Comparison of ENCODE assay signal across 15 mouse cellular contexts in the genomic region with DNA sequence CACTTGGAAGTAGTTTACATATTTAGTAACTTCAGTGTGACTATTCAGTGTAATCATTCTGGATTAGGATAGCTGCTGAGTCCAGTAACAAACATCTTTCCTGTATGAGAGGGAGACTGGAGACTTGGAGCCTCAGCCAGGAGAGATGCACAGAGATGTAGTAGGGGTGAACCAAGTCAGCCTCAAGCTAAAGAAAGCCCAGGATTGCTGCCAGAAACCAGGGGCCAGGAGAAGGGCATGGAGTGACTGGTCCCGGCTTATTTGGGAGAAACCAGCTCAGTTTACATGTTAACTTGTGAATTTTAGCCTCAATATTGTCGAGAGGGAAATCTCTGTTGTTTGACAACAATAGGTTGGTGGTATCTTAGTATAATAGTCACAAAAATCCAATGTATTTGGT.
DNase-seq lines count a peak whose midpoint lies in the region; TF ChIP-seq lines count a peak whose summit lies in the region.
"Had no signal": no experiment of that assay in that cellular context is flagged by ENCODE, and none has a peak within 500 bp of the region (broad histone marks: within the 10 kb centered on the region; RNA-seq: fewer than 3 reads in every experiment).

No protein-coding gene starts in this region.

- peaks cover 42% of the 10 kb centered on the region for H3K4me1 ChIP-seq in bone marrow macrophage, adult 2 months (ENCODE audit: control insufficient read depth, insufficient read depth, low read length)

- peak overlapping the region; percentile 90 for H3K27ac ChIP-seq in bone marrow macrophage, adult 2 months (ENCODE audit: insufficient read depth, low read depth, low read length)
- H3K27ac ChIP-seq: embryonic facial prominence, embryonic 10.5 days; embryonic facial prominence, embryonic 12.5 days had no signal

- TF ChIP-seq CTCF in bone marrow macrophage, adult 2 months (IDR thresholded peaks at IDR 0.05; ENCODE audit: low read depth, low read length) = no peak

- TF ChIP-seq POLR2A in bone marrow macrophage, adult 2 months (IDR thresholded peaks at IDR 0.05; ENCODE audit: borderline replicate concordance, low read depth, low read length) = no peak

- DNase-seq in 3T3-L1 (ENCODE audit: low read depth, low spot score) (peak; percentile 67), NIH3T3 (ENCODE audit: low read depth) (peak; percentile 62)
- no peak for DNase-seq in B cell, adult 2 months
- no peak for DNase-seq in urinary bladder, postnatal 25 days (ENCODE audit: low spot score)
- DNase-seq: adrenal gland, adult 2 months; adrenal gland, postnatal 10 days; adrenal gland, postnatal 25 days; cerebellum, adult 11-12 months; cerebellum, adult 2 months; cerebellum, adult 9-10 months; cerebellum, postnatal 10 days; cerebellum, postnatal 25 days had no signal

- no peak overlapping the region for H3K4me3 ChIP-seq in bone marrow macrophage, adult 2 months (ENCODE audit: insufficient read depth, low read length)
- H3K4me3 ChIP-seq: embryonic facial prominence, embryonic 10.5 days; embryonic facial prominence, embryonic 12.5 days had no signal

Comparison
In these comparisons a context has a peak if more than half of its experiments do, and no peak if none do; other contexts are left out.
1. DNase-seq: peak in 3T3-L1 (single experiment) and NIH3T3 (single experiment); none in B cell, adult 2 months (0 of 2) and urinary bladder, postnatal 25 days (single experiment).